Mouse (Mus musculus) kidney, postnatal 0 days (tissue): ENCODE measurements around the gene Atxn7l1. TPM values are rescaled to one million over a fixed set of nuclear protein-coding genes. Genes with fewer than 3 reads are reported as not detected.
"Not testable (repeated sequence)": the region's sequence is repeated elsewhere in the genome, so short reads cannot be mapped to it uniquely, and the experiment has no call there.

Source experiments
- ATAC-seq: fragments of 200-750 bp; cut with Nextera tagmentation; replicated peaks from 2 replicates; pipeline ENCODE4 v1.8.0; 2017; ENCODE audit warnings: low read depth, moderate number of reproducible peaks, moderate TSS enrichment, moderate library complexity; ENCODE audit not compliant: low FRiP score
- DNase-seq: peaks from one replicate; pipeline ENCODE4 v3.0.0-alpha.2; 2016; ENCODE audit warnings: low spot score
- H3K27ac ChIP-seq: fragments of 300-500 bp; sonication (generic); 2 replicates; pipeline ENCODE4 v1.5.1; 2014; ENCODE audit warnings: mild to moderate bottlenecking
- H3K27me3 ChIP-seq: fragments of 300-500 bp; sonication (generic); 2 replicates; pipeline ENCODE4 v1.6.1; 2014; ENCODE audit warnings: low read length, mixed read lengths; ENCODE audit not compliant: insufficient read depth
- H3K36me3 ChIP-seq: fragments of 300-500 bp; sonication (generic); 2 replicates; pipeline ENCODE4 v1.6.1; 2014; ENCODE audit warnings: low read length, mixed read lengths; ENCODE audit not compliant: insufficient read depth
- H3K4me1 ChIP-seq: fragments of 300-500 bp; sonication (generic); replicated peaks from 2 replicates; pipeline ENCODE4 v1.6.1; 2014; ENCODE audit warnings: antibody characterized with exemption, low read length, mixed read lengths; ENCODE audit not compliant: insufficient read depth
- H3K4me2 ChIP-seq: fragments of 300-500 bp; sonication (generic); 2 replicates; pipeline ENCODE4 v1.6.1; 2014; ENCODE audit warnings: mild to moderate bottlenecking, low read length, moderate library complexity, mixed read lengths
- H3K4me3 ChIP-seq: fragments of 300-500 bp; sonication (generic); replicated peaks from 2 replicates; pipeline ENCODE4 v1.5.1; 2014; ENCODE audit warnings: low read depth, low read length
- H3K9ac ChIP-seq: fragments of 300-500 bp; sonication (generic); 2 replicates; pipeline ENCODE4 v1.6.1; 2014; ENCODE audit warnings: low read depth, low read length
- H3K9me3 ChIP-seq: fragments of 300-500 bp; sonication (generic); replicated peaks from 2 replicates; pipeline ENCODE4 v1.6.1; 2016; ENCODE audit warnings: low read length, inconsistent platforms, mixed read lengths
- CTCF ChIP-seq: IDR thresholded peaks from 2 replicates; pipeline ENCODE4 v1.5.1; 2016; ENCODE audit warnings: antibody characterized with exemption, low read depth, mild to moderate bottlenecking, moderate library complexity
- WGBS: fragments of 180-500 bp; shearing (Covaris S2); extraction: QIAGEN DNeasy Blood & Tissue Kit; methylation state at CpG from one replicate; pipeline ENCODE4 v1.1.7; 2014; 5-methylcytosine and 5-hydroxymethylcytosine counted together
- polyA plus RNA-seq: library from polyadenylated mRNA; unstranded; fragments of >200 nt; fragmentation: Nextera tagmentation; extraction: Ambion mirVana; gene quantifications from 2 replicates; pipeline ENCODE4 v1.2.1, GENCODE M21; 2015

Gene Atxn7l1
- polyA plus RNA-seq, 1 experiment from 2014 or later, result 9.3 TPM

GRCm38 (mm10) chr12:33160406-33160805, 12.9 kb downstream of the Atxn7l1 start:
- no peaks in the 10 kb centered on the region for H3K9me3 ChIP-seq
- no peak overlapping the region for H3K4me2 ChIP-seq
- no peak overlapping the region for H3K9ac ChIP-seq
- 0 out of 2 replicates have a peak, but pooled peaks cover 3% of the 10 kb centered on the region for H3K4me1 ChIP-seq
- ATAC-seq (no peak), DNase-seq (no peak)
- 77% methylated on average over 7 of the region's 7 CpGs for WGBS
- H3K4me3 ChIP-seq, result no peak overlapping the region
- H3K27me3 ChIP-seq, result no peaks in the 10 kb centered on the region
- H3K36me3 ChIP-seq, result no peaks in the 10 kb centered on the region
- no peak overlapping the region for H3K27ac ChIP-seq
- no peak for TF ChIP-seq CTCF

GRCm38 (mm10) chr12:33162541-33162940, 15.0 kb downstream of the Atxn7l1 start:
- Histone ChIP-seq H3K27ac (peak overlapping the region; percentile 47), H3K9me3 (no peaks in the 10 kb centered on the region), H3K36me3 (no peaks in the 10 kb centered on the region), H3K4me2 (peak overlapping the region; percentile 23; the same call in 1 of the 2 replicates), H3K4me3 (no peak overlapping the region), H3K27me3 (no peaks in the 10 kb centered on the region), H3K4me1 (0 out of 2 replicates have a peak, but pooled peaks cover 3% of the 10 kb centered on the region), H3K9ac (no peak overlapping the region)
- 24% methylated on average over 12 of the region's 12 CpGs for whole genome bisulfite sequencing
- ATAC-seq (no peak), DNase-seq (peak; percentile 67)
- no peak for TF ChIP-seq CTCF

- WGBS, result 91% methylated on average over 5 of the region's 5 CpGs
Measured at GRCm38 (mm10) chr12:33164019-33164418, 16.5 kb downstream of the Atxn7l1 start.

GRCm38 (mm10) chr12:33166712-33167111, 19.2 kb downstream of the Atxn7l1 start:
- Histone ChIP-seq H3K4me3 (no peak overlapping the region), H3K36me3 (no peaks in the 10 kb centered on the region), H3K27ac (no peak overlapping the region), H3K4me1 (0 out of 2 replicates have a peak, but pooled peaks cover 3% of the 10 kb centered on the region), H3K9ac (no peak overlapping the region), H3K27me3 (no peaks in the 10 kb centered on the region), H3K9me3 (no peaks in the 10 kb centered on the region), H3K4me2 (no peak overlapping the region)
- no peak for TF ChIP-seq CTCF
- ATAC-seq (no peak), DNase-seq (no peak)
- 61% methylated on average over 8 of the region's 8 CpGs for WGBS

More at GRCm38 (mm10) chr12:33164019-33164418, 16.5 kb downstream of the Atxn7l1 start:
- ATAC-seq, DNase-seq, H3K4me3 ChIP-seq, H3K4me2 ChIP-seq, H3K9ac ChIP-seq, H3K9me3 ChIP-seq, H3K36me3 ChIP-seq, H3K27me3 ChIP-seq, H3K4me1 ChIP-seq, H3K27ac ChIP-seq: not testable (repeated sequence)

GRCm38 (mm10) chr12:33167545-33167944, 20.1 kb downstream of the Atxn7l1 start:
- H3K27ac ChIP-seq, result no peak overlapping the region
- no peaks in the 10 kb centered on the region for H3K36me3 ChIP-seq
- WGBS, result 51% methylated on average over 5 of the region's 5 CpGs
- no peak overlapping the region for H3K9ac ChIP-seq
- no peak for TF ChIP-seq CTCF
- 0 out of 2 replicates have a peak, but pooled peaks cover 3% of the 10 kb centered on the region for H3K4me1 ChIP-seq
- H3K4me3 ChIP-seq, result no peak overlapping the region
- H3K4me2 ChIP-seq, result no peak overlapping the region
- DNase-seq (no peak), ATAC-seq (no peak)
- H3K9me3 ChIP-seq, result no peaks in the 10 kb centered on the region
- no peaks in the 10 kb centered on the region for H3K27me3 ChIP-seq

GRCm38 (mm10) chr12:33168491-33168890, 21.0 kb downstream of the Atxn7l1 start:
- no peaks in the 10 kb centered on the region for H3K36me3 ChIP-seq
- no peak overlapping the region for H3K27ac ChIP-seq
- no peaks in the 10 kb centered on the region for H3K4me1 ChIP-seq
- H3K27me3 ChIP-seq, result no peaks in the 10 kb centered on the region
- no peak overlapping the region for H3K9ac ChIP-seq
- ATAC-seq, result no peak
- H3K4me3 ChIP-seq, result no peak overlapping the region
- H3K9me3 ChIP-seq, result no peaks in the 10 kb centered on the region
- WGBS, result 91% methylated on average over 2 of the region's 2 CpGs
- no peak overlapping the region for H3K4me2 ChIP-seq
- TF ChIP-seq CTCF, result no peak
- no peak for DNase-seq
